Mouse (Mus musculus): ENCODE results near the gene Psmd12. TPM values are rescaled to one million over a fixed set of nuclear protein-coding genes. Genes with fewer than 3 reads are reported as not detected.
A peak's percentile ranks its signal among the peaks of the same experiment; 100 is the strongest.

The Psmd12 gene
- total and polyA plus RNA-seq, 3 experiments, result 139 to 437 (median 149) TPM

- TF ChIP-seq GATA1 (IDR thresholded peaks at IDR 0.05; ENCODE audit: low read depth, low read length) (peak; percentile 54), MXI1 (IDR thresholded peaks at IDR 0.05; ENCODE audit: low read depth, low read length) (peak; percentile 58), ZKSCAN1 (IDR thresholded peaks at IDR 0.05; ENCODE audit: low read depth, low read length) (no peak), MAZ (IDR thresholded peaks at IDR 0.05; ENCODE audit: low read depth, low read length) (peak; percentile 87), SIN3A (IDR thresholded peaks at IDR 0.05; ENCODE audit: low read length) (peak; percentile 67), CHD2 (IDR thresholded peaks at IDR 0.05; ENCODE audit: low read length) (no peak), KAT2A (conservative IDR thresholded peaks at IDR 0.05; ENCODE audit: low read depth, low read length) (no peak), TCF12 (IDR thresholded peaks at IDR 0.05; ENCODE audit: low read depth, low read length) (peak; percentile 35; the same call in 1 of the 2 replicates), ETS1 (IDR thresholded peaks at IDR 0.05; ENCODE audit: low read depth, low read length) (no peak; the same call in 1 of the 2 replicates), NELFE (IDR thresholded peaks at IDR 0.05; ENCODE audit: low read depth, low read length) (peak; percentile 28), ZNF384 (IDR thresholded peaks at IDR 0.05; ENCODE audit: low read depth, low read length) (0 out of 2 replicates have a peak, but pooled peaks have one; percentile 14), ZMIZ1 (IDR thresholded peaks at IDR 0.05; ENCODE audit: low read depth, low read length) (peak; percentile 54), BHLHE40 (IDR thresholded peaks at IDR 0.05; ENCODE audit: borderline replicate concordance, low read depth, low read length) (no peak), MEF2A (IDR thresholded peaks at IDR 0.05; ENCODE audit: extremely low read depth, insufficient replicate concordance, low read depth, low read length, poor library complexity, severe bottlenecking) (no peak), CHD1 (IDR thresholded peaks at IDR 0.05; ENCODE audit: low read depth, low read length) (peak; percentile 94), NRF1 (IDR thresholded peaks at IDR 0.05; ENCODE audit: insufficient read depth, low read depth, low read length, poor library complexity, severe bottlenecking) (no peak), EP300 (IDR thresholded peaks at IDR 0.05; ENCODE audit: low read depth in 1 of 2, low read length in 2 of 2) (peak; percentile 43 to 59; a peak in 3 of 4 replicates), POLR2AphosphoS2 (IDR thresholded peaks at IDR 0.05; ENCODE audit: low read length) (no peak), USF2 (IDR thresholded peaks at IDR 0.05; ENCODE audit: borderline replicate concordance in 1 of 2, insufficient read depth in 1 of 2, low read depth in 1 of 2, low read length in 2 of 2) (no peak), RAD21 (IDR thresholded peaks at IDR 0.05; ENCODE audit: low read depth, low read length) (no peak), MYC (IDR thresholded peaks at IDR 0.05; ENCODE audit: low read depth, low read length) (0 out of 2 replicates have a peak, but pooled peaks have one; percentile 20), TBP (IDR thresholded peaks at IDR 0.05; ENCODE audit: low read depth, low read length) (peak; percentile 53)
Measured at GRCm38 (mm10) chr11:107449169-107449910, 29.9 kb upstream of the Psmd12 start (continued).

DNA sequence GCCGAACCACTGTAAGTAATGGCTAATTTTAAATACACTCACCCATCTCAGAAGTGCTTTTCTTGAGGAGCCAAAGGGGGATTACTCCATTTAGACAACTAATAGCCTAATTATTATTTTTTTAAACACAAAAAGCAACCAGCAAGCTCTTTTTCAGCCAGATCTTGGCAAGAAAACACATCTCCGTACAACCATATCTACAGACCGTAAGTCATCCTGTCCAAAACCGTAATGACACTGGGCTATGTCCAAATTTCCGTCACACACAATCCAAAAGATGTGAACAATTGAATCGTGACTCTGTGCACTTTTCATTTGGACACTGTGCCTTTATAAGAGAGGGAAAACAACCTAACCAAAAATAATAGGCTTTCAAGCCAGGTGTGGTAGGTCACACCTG, 29.2 kb upstream of the Psmd12 start:
- Histone ChIP-seq H3K27me3 (ENCODE audit: control insufficient read depth in 1 of 2, insufficient read depth in 2 of 2, low read length in 2 of 2) (no peaks in the 10 kb centered on the region), H3K9me3 (replicated peaks; ENCODE audit: insufficient read depth, low read length) (no peaks in the 10 kb centered on the region), H3K4me3 (ENCODE audit: control insufficient read depth in 1 of 2, insufficient read depth in 1 of 2, low read depth in 2 of 2, low read length in 2 of 2) (peak overlapping the region; percentile 42 to 54), H3K36me3 (ENCODE audit: control insufficient read depth in 1 of 2, insufficient read depth in 2 of 2, low read length in 2 of 2) (peaks cover 0 to 50% of the 10 kb centered on the region in 2 experiments; a peak in 3 of 4 replicates), H3K27ac (ENCODE audit: control insufficient read depth, low read depth, low read length) (peak overlapping the region; percentile 98), H3K79me2 (ENCODE audit: control insufficient read depth, insufficient read depth, low read length, poor library complexity) (peaks cover 62% of the 10 kb centered on the region), H3K4me1 (ENCODE audit: control insufficient read depth in 1 of 2, insufficient read depth in 2 of 2, low read length in 2 of 2) (peaks cover 49 to 55% of the 10 kb centered on the region in 2 experiments), H3K9ac (ENCODE audit: control insufficient read depth, low read depth, low read length, poor library complexity, severe bottlenecking) (peak overlapping the region; percentile 82)
- peak; percentile 51 for DNase-seq (ENCODE audit: low read depth, low spot score)
- no peak for TF ChIP-seq USF1 (IDR thresholded peaks at IDR 0.05; ENCODE audit: low read depth, low read length)
- peak; percentile 60 for TF ChIP-seq ETS1 (IDR thresholded peaks at IDR 0.05; ENCODE audit: low read depth, low read length)
- 0 out of 2 replicates have a peak, but pooled peaks have one; percentile 3 for TF ChIP-seq TCF12 (IDR thresholded peaks at IDR 0.05; ENCODE audit: low read depth, low read length)
- peak in 1 of 2 experiments; percentile 21; a peak in 1 of 4 replicates for TF ChIP-seq EP300 (IDR thresholded peaks at IDR 0.05; ENCODE audit: low read depth in 1 of 2, low read length in 2 of 2)
- no peak for TF ChIP-seq ZMIZ1 (IDR thresholded peaks at IDR 0.05; ENCODE audit: low read depth, low read length)
